Mouse (Mus musculus): ENCODE measurements around the gene Rrad.
A peak's percentile ranks its signal among the peaks of the same experiment; 100 is the strongest.
"Not testable (repeated sequence)": the region's sequence is repeated elsewhere in the genome, so short reads cannot be mapped to it uniquely, and the experiment has no call there.

Gene Rrad

GRCm38 (mm10) chr8:104630981-104631663, at the start of gene Rrad:
Rrad (minus strand) TSS chr8:104631327.
- no peak for DNase-seq (ENCODE audit: low spot score in 2 of 2)

GRCm38 (mm10) chr8:104655614-104656013, 24.5 kb upstream of the Rrad start:
- no peak for DNase-seq (ENCODE audit: low spot score in 2 of 2)

GRCm38 (mm10) chr8:104654984-104655383, 23.9 kb upstream of the Rrad start:
- DNase-seq (ENCODE audit: low spot score in 2 of 2) = peak in 1 of 2 experiments; percentile 74

GRCm38 (mm10) chr8:104644187-104644586, 13.1 kb upstream of the Rrad start:
- not testable (repeated sequence) for DNase-seq (ENCODE audit: low spot score in 2 of 2)

GRCm38 (mm10) chr8:104642324-104642654, 11.2 kb upstream of the Rrad start:
- DNase-seq (ENCODE audit: low spot score in 2 of 2) = no peak

GRCm38 (mm10) chr8:104641426-104642323, 10.5 kb upstream of the Rrad start, which contains the start of gene Ciao2b:
Ciao2b (minus strand) TSS chr8:104641965.
- DNase-seq (ENCODE audit: low spot score in 2 of 2) = peak; percentile 80 to 87

GRCm38 (mm10) chr8:104640831-104641370, 9.8 kb upstream of the Rrad start:
- no peak for DNase-seq (ENCODE audit: low spot score in 2 of 2)

GRCm38 (mm10) chr8:104640241-104640640, 9.1 kb upstream of the Rrad start:
- DNase-seq (ENCODE audit: low spot score in 2 of 2) = no peak

GRCm38 (mm10) chr8:104638010-104638409, 6.9 kb upstream of the Rrad start:
- DNase-seq (ENCODE audit: low spot score in 2 of 2) = no peak

GRCm38 (mm10) chr8:104635004-104635710, 4.0 kb upstream of the Rrad start:
- DNase-seq (ENCODE audit: low spot score in 2 of 2) = no peak

- DNase-seq (ENCODE audit: low spot score in 2 of 2) = no peak
Measured at GRCm38 (mm10) chr8:104633156-104633744, 2.1 kb upstream of the Rrad start.

GRCm38 (mm10) chr8:104632486-104632885, 1.4 kb upstream of the Rrad start:
- no peak for DNase-seq (ENCODE audit: low spot score in 2 of 2)

GRCm38 (mm10) chr8:104631975-104632374, 848 bp upstream of the Rrad start:
- no peak for DNase-seq (ENCODE audit: low spot score in 2 of 2)

- DNase-seq (ENCODE audit: low spot score in 2 of 2) = no peak
Measured at GRCm38 (mm10) chr8:104630574-104630973, 553 bp downstream of the Rrad start.

GRCm38 (mm10) chr8:104630111-104630479, 1.0 kb downstream of the Rrad start:
- DNase-seq (ENCODE audit: low spot score in 2 of 2) = no peak

GRCm38 (mm10) chr8:104629306-104630110, 1.6 kb downstream of the Rrad start:
- no peak for DNase-seq (ENCODE audit: low spot score in 2 of 2)

- no peak for DNase-seq (ENCODE audit: low spot score in 2 of 2)
Measured at GRCm38 (mm10) chr8:104628402-104628801, 2.7 kb downstream of the Rrad start.

- no peak for DNase-seq (ENCODE audit: low spot score in 2 of 2)
Measured at GRCm38 (mm10) chr8:104627065-104627740, 3.9 kb downstream of the Rrad start.

GRCm38 (mm10) chr8:104624161-104624560, 7.0 kb downstream of the Rrad start, which contains the start of gene Cdh16:
Cdh16 (minus strand) TSS chr8:104624396.
- DNase-seq (ENCODE audit: low spot score in 2 of 2) = no peak

GRCm38 (mm10) chr8:104620765-104621164, 10.4 kb downstream of the Rrad start:
- DNase-seq (ENCODE audit: low spot score in 2 of 2) = no peak

All from frontal cortex, postnatal 25 days (tissue).